Mouse (Mus musculus) spleen, postnatal 10 days (tissue): ENCODE results near the gene Eif5b.
"Not testable (repeated sequence)": the region's sequence is repeated elsewhere in the genome, so short reads cannot be mapped to it uniquely, and the experiment has no call there.

Experiments used
- DNase-seq, 2 experiments: peaks; one replicate each; pipeline ENCODE4 v3.0.0; 2021 to 2022; ENCODE audit warnings: low spot score in 2 of 2

Eif5b gene

DNA sequence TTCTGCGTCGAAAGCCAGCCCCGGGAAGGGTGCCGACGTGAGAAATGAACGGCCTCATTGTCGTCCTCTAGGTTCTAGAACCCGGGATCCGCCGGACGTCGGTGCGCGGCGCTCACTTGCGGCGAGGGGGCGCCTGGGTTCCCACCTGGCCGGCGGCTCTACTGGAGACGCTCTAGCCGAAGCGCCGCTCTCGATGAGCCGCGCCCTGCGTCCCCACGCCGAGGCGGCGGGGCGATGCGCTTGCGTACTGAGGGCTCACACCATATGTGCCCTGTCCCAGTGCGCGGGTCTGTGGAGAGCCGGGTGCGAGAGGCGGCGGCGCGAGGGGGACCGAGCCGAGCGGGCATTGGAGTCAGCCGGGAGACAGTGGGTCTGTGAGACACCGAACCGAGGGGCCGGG lies at the start of gene Eif5b, which contains the start of gene Txndc9:
Gene Eif5b, plus strand, starts transcription at position 144 of the 400 bp plus-strand sequence.
Gene Txndc9, minus strand, starts transcription at position 27 of the 400 bp plus-strand sequence.
- peak; percentile 88 to 95 for DNase-seq

- no peak for DNase-seq
Measured at GRCm38 (mm10) chr1:37948906-37949305, 48.9 kb upstream of the Eif5b start.

DNA sequence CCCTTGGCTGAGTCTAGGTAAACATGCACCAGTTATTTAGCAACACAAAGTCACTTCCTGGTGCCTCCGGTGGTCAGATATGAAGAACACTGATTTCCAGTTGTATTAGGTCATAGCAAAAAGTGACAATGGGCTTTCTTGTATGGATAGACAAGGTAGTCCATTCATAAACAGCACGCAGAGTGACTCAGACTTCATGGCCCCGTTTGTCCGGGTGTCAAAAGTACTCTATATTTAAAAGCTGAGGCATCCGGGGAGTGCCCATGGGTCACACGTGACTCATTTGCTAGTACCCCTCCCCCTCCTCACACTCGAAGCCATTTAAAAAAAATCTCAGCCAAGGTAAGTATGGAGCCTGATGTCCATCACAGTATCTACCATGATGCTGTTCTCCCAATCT lies 43.0 kb upstream of the Eif5b start:
- DNase-seq: no peak

DNA sequence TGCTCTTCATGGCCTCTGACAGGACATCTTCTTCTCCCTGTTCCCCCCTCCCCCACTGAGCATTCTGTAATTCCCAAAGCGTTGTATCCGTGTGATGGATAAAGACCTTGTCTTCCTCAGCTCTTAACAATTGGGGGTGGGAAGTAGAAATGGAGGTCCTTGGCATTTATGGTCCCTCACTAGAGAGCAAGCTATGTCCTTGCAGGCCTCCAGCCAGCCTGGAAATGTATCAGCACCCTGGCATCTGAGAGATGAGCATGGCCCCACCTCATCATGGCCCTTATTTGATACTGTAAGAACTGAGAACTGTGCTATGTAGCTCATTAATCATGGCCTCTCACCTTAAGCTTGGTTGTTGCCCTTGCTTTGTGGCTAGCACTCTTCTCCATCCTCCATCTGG lies 42.6 kb upstream of the Eif5b start:
- DNase-seq: no peak

DNA sequence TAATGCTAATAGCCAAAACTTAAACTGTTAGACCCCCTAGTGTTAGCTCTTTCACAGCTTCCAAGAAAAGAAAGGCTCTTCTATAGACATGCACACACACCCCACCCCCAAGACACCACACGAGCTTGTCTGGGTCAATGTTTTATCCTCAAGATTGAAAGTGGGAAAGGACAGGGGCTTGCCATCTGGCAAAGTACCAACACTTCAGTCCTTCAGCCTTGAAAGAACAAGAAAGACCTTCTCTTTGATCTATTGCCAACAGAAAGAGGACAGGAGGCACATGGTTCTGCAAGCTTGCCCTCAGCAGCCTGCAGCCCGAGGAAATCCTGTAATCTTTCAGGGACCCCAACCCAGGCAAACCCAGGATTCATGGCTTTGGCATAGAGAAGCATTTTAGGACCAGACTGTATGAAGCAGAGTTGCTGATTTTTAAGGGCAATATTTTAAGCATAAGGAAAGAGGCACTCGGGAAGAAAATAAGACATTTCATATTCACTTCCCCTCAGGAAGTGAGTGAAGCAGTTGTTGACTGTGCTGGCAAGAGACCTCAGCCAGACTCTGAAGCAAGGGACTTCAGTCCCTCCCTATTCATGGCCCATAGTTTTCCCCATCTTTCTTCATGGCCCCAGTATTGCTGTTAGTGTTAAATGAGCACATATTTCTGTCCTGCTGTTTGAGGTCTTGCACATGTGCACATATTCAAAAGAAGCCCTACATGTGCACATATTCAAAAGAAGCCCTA lies 40.9 kb upstream of the Eif5b start:
- no peak for DNase-seq

GRCm38 (mm10) chr1:37957659-37958058 lies 40.2 kb upstream of the Eif5b start, which contains the start of gene Lyg1:
TSS of gene Lyg1 (minus strand) at chr1:37957759.
- no peak for DNase-seq

DNA sequence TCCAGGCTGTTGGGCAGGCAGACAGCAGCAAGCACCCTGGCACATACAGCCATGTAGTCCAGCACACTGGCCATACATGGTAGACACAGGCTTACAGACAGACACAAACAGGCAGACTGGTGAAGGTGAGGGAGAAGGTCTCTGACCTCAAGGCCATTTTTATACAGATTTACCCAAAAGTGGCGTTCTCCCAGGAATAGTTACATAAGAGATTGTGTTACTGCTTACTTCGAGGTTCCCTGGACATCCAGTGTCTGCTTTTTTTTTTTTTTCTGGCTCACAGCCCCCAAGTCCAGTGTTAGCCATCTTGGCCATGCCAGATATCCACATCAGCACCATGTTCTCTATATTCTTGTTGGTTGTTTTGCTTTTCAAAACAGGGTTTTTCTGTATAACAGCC lies 39.3 kb upstream of the Eif5b start:
- DNase-seq: no peak

DNA sequence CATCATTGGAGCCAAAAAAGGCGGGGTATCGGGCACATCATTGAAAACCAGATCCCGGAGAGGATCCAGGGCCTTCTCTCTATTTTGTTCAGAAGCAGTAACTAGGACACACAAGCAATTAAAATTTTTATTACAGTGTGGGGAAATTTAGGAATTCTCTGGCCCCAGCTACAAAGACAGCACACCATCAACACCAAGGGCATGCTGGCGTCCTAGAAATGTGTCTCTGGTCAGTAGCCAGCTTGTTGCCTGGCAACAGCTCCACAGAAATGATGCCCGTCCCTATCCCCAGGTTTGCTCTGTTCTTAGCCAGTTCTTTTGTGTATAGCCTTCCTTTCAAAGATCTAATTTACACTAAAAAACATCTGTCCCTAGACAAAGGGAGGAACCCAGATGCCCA lies 38.3 kb upstream of the Eif5b start:
- no peak for DNase-seq

DNA sequence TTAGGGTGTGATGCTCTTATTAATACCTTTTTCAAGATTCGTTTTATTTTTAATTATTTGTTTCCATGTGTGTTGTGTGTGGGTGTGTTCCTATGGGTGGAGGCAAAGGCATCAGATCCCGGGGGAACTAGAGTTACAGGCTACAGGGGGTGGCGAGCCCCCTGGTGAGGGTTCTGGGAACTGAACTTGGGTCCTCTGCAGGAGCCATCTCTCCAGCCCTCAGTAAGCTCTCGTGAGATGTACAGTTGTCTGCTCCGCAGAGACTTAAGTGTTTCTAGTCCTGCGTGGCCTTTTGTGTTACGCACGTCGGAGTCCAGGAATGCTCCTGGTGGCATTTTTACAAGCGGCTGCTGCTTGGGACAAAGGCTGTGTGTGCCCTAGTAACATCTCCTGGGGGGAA lies 32.2 kb upstream of the Eif5b start:
- DNase-seq: no peak

DNA sequence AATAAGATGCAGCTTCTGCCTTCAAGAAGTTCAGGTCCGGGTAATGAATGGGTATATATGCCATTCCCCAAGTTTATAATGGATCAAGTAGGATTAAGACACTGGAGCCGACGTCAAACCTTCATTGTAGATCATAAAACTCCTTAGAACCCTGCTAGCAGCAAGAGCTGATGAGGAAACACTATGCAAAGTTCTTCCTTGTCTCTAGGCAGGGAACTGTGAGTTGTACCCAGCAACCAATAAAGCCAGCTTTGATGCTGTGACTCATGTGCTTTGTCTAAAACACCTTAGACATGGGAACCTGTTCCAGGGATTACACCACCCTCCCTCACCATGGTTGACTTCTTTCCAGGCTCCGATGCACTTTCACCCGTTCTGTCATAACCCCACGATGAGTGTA lies 29.1 kb upstream of the Eif5b start:
- DNase-seq: no peak

- DNase-seq: no peak
Measured at GRCm38 (mm10) chr1:37971520-37971919, 26.3 kb upstream of the Eif5b start.

GRCm38 (mm10) chr1:37976666-37977065 lies 21.1 kb upstream of the Eif5b start:
- DNase-seq: not testable (repeated sequence)

GRCm38 (mm10) chr1:37977303-37977702 lies 20.5 kb upstream of the Eif5b start:
- DNase-seq: no peak

GRCm38 (mm10) chr1:37984326-37984725 lies 13.5 kb upstream of the Eif5b start:
- no peak for DNase-seq

GRCm38 (mm10) chr1:37985764-37986323 lies 12.0 kb upstream of the Eif5b start:
- DNase-seq: peak in 1 of 2 experiments; percentile 39

DNA sequence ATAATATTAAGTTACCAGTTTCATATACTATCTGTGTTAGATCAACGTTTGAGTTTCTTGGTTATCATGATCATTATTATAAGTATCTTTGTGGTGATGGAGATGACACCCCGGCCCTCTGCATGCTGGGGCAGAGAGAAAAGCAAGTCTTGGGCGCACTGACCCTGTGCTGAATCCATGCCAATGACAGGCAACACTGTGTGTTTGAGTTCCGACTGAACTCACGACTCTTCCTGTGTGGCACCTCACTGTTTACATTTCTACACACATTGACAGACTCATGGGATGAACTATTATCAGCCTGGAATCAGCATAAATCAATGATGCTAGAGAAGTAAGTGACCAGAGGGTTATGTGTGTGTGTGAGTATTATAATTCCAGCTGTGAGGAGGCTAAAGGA lies 10.0 kb upstream of the Eif5b start:
- DNase-seq: no peak

DNA sequence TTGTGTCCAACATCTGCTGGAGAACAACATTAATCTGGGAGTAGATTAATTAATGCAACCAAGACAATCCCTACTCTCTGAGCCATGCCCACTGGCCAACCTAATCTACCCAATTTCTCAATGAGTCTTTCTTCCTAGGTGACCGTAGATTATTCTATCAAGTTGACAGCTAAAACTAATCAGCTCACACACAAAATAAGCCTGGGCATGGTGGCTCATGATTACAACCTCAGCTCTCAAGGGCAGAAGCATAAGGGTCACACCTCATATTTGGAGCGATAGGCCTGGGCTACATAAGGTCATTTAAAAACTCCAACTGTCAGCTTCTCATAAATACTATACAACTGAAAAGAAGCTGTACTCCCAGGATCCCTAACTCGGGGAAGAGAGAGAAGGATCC lies 1.6 kb upstream of the Eif5b start:
- DNase-seq: no peak

DNA sequence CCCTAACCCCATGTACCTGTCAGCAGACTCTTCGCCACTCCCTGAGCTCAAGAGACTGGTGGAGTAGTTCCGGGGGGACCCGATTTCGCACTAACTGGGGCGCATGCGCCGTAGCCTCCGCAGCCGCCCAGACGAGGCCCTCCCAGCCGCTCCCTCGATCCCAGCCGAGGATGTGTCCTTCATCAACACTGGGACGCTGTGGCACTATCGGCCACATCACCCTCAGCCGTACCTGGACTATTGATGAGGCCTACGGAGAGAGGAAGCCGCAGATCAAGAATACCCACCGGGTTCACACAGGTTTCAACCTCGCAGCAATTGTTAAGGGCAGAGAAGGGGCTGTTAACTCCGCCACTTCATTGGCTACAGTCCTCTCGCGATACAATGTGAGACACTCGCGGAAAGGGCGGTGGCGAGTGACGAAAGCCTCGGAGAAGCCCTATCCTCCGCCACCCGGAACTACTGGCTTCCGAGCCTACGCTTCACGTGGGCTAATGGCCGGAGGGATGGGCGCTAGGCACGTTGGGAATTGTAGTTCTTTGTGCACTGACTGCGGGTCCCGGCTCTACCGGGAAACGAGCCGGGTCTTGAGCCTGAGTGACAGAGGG lies 829 bp upstream of the Eif5b start:
- DNase-seq: peak; percentile 96 to 97

- no peak for DNase-seq
Measured at GRCm38 (mm10) chr1:37998371-37999199, 775 bp downstream of the Eif5b start.

DNA sequence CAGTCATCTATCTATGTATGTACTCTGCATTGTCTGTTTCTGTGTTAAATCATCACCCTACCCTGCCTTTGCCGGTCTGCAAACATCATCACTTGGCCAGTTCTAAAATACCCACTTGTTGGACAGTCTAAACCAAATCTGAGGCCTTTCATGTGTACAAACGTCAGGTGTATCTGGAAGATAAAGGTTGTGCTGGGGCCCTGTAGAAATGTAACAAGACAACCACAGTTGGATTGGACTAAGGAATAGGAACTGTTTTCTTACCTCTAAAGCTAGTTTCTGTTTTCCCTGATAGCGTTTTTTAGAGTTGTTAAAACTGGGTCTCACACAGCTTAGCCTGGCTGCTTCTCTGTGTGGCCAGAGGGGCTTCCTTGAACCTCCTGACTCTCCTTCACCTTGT lies 1.7 kb downstream of the Eif5b start:
- no peak for DNase-seq

- no peak for DNase-seq
Measured at GRCm38 (mm10) chr1:38000844-38001243, 3.0 kb downstream of the Eif5b start.

DNA sequence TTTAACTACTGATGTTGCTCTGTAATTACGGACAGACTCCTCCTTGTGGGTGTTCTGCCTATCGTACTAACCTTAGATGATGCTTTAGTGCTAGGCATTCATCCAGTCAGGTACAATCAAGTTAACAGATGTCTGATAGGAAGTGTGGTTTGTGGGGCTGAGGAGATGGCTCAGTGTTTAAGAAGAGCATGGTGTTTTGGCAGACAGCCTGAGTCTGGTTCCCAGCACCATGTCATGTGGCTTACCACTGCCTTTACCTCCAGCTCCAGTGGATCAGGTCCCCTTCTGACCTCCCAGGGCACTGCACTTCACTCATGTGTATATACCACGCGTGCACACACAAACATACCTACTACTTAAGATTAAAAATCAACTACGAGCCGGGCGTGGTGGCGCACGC lies 4.1 kb downstream of the Eif5b start:
- no peak for DNase-seq
